Mouse (Mus musculus) neural tube, embryonic 14.5 days (tissue): ENCODE results near the gene Tcte1. TPM values are rescaled to one million over a fixed set of nuclear protein-coding genes. Genes with fewer than 3 reads are reported as not detected.
A peak's percentile ranks its signal among the peaks of the same experiment; 100 is the strongest.

Experiments
- ATAC-seq: fragments of 200-750 bp; cut with Nextera tagmentation; 2 replicates; pipeline ENCODE4 v1.8.0; 2017; ENCODE audit warnings: low read depth, mild to moderate bottlenecking, moderate TSS enrichment, moderate library complexity
- H3K27ac ChIP-seq: fragments of 300-500 bp; sonication (generic); 2 replicates; pipeline ENCODE4 v1.5.1; 2014; ENCODE audit warnings: low read depth, mild to moderate bottlenecking, control low read depth, low read length, moderate library complexity, mixed read lengths
- H3K27me3 ChIP-seq: fragments of 300-500 bp; sonication (generic); 2 replicates; pipeline ENCODE4 v1.6.1; 2014; ENCODE audit warnings: low read length; ENCODE audit not compliant: control insufficient read depth, insufficient read depth
- H3K36me3 ChIP-seq: fragments of 300-500 bp; sonication (generic); 2 replicates; pipeline ENCODE4 v1.6.1; 2014; ENCODE audit warnings: low read length, mixed read lengths; ENCODE audit not compliant: control insufficient read depth, insufficient read depth
- H3K4me1 ChIP-seq: fragments of 300-500 bp; sonication (generic); 2 replicates; pipeline ENCODE4 v1.6.1; 2014; ENCODE audit warnings: low read length; ENCODE audit not compliant: control insufficient read depth, insufficient read depth
- H3K4me2 ChIP-seq: fragments of 300-500 bp; sonication (generic); 2 replicates; pipeline ENCODE4 v1.6.1; 2014; ENCODE audit warnings: mild to moderate bottlenecking, low read depth, low read length, control low read depth
- H3K4me3 ChIP-seq: fragments of 300-500 bp; sonication (generic); 2 replicates; pipeline ENCODE4 v1.5.1; 2014; ENCODE audit warnings: low read depth, low read length, control low read depth, mixed read lengths
- H3K9ac ChIP-seq: fragments of 300-500 bp; sonication (generic); replicated peaks from 2 replicates; pipeline ENCODE4 v1.6.1; 2014; ENCODE audit warnings: low read depth, mild to moderate bottlenecking, control low read depth, low read length, mixed read lengths
- H3K9me3 ChIP-seq: fragments of 300-500 bp; sonication (generic); 2 replicates; pipeline ENCODE4 v1.6.1; 2016; ENCODE audit warnings: low read length; ENCODE audit not compliant: control insufficient read depth
- WGBS: fragments of 180-500 bp; shearing (Covaris S2); extraction: QIAGEN DNeasy Blood & Tissue Kit; methylation state at CpG from one replicate; pipeline ENCODE4 v1.1.7; 2014; 5-methylcytosine and 5-hydroxymethylcytosine counted together
- polyA plus RNA-seq: library from polyadenylated mRNA; unstranded; fragments of >200 nt; fragmentation: Nextera tagmentation; extraction: Ambion mirVana; gene quantifications from 2 replicates; pipeline ENCODE4 v1.2.1, GENCODE M21; 2014

The Tcte1 gene
- polyA plus RNA-seq, 1 experiment from 2014 or later = 4.2 TPM

DNA sequence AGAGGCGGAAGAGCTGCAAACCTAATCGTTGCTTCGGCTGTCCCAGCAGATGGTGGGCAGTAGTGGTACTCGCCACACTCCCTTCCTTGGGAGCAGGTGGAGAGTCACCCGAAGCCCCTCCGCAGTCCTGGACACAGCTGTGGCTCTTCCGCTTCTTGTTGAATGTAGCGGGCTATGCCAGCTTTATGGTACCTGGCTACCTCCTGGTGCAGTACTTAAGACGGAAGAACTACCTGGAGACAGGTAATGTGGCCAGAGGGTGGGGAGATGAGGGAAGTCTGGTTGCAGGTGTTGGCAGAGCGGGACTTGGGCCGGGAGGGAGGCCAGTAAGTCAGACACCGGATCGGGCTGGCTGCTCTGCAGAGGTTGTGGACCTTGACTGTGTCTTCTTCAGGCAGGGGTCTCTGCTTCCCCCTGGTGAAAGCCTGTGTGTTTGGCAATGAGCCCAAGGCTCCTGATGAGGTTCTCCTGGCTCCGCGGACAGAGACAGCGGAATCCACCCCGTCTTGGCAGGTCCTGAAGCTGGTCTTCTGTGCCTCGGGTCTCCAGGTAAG, 41.4 kb downstream of the Tcte1 start:
- peaks cover 8% of the 10 kb centered on the region for H3K4me1 ChIP-seq
- H3K9me3 ChIP-seq = no peaks in the 10 kb centered on the region
- H3K9ac ChIP-seq = peak overlapping the region; percentile 71
- ATAC-seq = peak; percentile 4; the same call in 1 of the 2 replicates
- 9% methylated on average over 18 of the region's 18 CpGs for WGBS
- H3K36me3 ChIP-seq = peaks cover 35% of the 10 kb centered on the region
- H3K27me3 ChIP-seq = no peaks in the 10 kb centered on the region
- H3K4me3 ChIP-seq = peak overlapping the region; percentile 69
- H3K27ac ChIP-seq = peak overlapping the region; percentile 80
- H3K4me2 ChIP-seq = peak overlapping the region; percentile 93

DNA sequence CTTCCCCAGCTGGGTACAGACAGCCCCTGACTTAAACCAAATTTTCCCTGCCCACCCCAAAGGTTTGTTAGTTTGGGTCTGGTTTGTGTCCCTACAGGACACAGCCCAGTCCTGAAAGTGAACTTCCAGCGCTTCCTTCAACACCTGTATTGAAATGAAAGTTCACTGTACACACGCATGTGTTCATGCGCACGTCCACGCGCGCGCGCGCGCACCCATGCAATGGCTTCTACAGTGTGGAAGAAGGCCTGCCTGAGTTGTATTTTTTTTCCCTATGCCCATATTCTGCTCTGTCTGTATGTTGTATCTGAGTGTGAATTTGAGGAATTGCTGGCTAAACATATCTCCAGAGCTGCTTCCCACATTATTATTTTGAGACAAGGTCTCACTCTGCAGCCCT, 41.9 kb downstream of the Tcte1 start:
- Histone ChIP-seq H3K27me3 (no peaks in the 10 kb centered on the region), H3K9me3 (no peaks in the 10 kb centered on the region), H3K36me3 (peaks cover 40% of the 10 kb centered on the region), H3K9ac (peak overlapping the region; percentile 71), H3K4me2 (peak overlapping the region; percentile 93), H3K27ac (no peak overlapping the region), H3K4me3 (peak overlapping the region; percentile 69; the same call in 1 of the 2 replicates), H3K4me1 (peaks cover 8% of the 10 kb centered on the region)
- no peak for ATAC-seq
- WGBS = 95% methylated on average over 11 of the region's 11 CpGs

DNA sequence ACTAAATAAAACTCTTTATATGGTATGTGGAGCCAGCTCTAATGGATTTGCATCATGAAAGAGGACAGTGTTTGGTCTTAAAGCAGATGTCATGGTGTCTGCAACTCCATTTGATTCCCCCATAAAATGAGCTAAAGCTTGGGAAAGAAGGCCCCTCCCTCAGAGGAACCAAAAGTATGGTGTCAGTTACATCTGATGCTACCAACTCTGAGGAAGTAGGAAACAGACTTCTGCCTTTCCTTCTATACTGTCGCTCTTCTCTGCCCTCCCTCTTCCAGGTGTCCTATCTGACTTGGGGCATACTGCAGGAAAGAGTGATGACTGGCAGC, 42.8 kb downstream of the Tcte1 start:
- H3K36me3 ChIP-seq = peaks cover 49% of the 10 kb centered on the region
- H3K4me3 ChIP-seq = no peak overlapping the region
- no peak for ATAC-seq
- WGBS = 92% methylated on average over 1 of the region's 1 CpGs
- H3K27ac ChIP-seq = no peak overlapping the region
- H3K4me2 ChIP-seq = no peak overlapping the region
- no peaks in the 10 kb centered on the region for H3K9me3 ChIP-seq
- no peaks in the 10 kb centered on the region for H3K27me3 ChIP-seq
- no peak overlapping the region for H3K9ac ChIP-seq
- peaks cover 8% of the 10 kb centered on the region for H3K4me1 ChIP-seq

DNA sequence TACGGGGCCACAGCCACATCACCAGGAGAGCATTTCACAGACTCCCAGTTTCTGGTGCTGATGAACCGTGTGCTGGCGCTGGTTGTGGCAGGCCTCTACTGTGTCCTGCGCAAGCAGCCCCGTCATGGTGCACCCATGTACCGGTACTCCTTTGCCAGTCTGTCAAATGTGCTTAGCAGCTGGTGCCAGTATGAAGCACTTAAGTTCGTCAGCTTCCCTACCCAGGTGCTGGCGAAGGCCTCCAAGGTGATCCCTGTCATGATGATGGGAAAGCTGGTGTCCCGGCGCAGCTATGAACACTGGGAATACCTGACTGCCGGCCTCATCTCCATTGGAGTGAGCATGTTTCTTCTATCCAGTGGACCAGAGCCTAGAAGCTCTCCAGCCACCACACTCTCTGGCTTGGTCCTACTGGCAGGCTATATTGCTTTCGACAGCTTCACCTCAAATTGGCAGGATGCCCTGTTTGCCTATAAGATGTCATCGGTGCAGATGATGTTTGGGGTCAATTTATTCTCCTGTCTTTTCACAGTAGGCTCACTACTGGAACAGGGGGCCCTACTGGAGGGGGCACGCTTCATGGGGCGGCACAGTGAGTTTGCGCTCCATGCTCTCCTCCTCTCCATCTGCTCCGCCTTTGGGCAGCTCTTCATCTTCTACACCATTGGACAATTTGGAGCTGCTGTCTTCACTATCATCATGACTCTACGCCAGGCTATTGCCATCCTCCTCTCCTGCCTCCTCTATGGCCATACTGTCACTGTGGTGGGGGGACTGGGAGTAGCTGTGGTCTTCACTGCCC, 43.3 kb downstream of the Tcte1 start:
- 66% methylated on average over 18 of the region's 18 CpGs for WGBS
- peaks cover 55% of the 10 kb centered on the region for H3K36me3 ChIP-seq
- no peak overlapping the region for H3K27ac ChIP-seq
- no peak overlapping the region; the same call in 1 of the 2 replicates for H3K9ac ChIP-seq
- ATAC-seq = no peak
- peaks cover 12% of the 10 kb centered on the region for H3K4me1 ChIP-seq
- H3K27me3 ChIP-seq = no peaks in the 10 kb centered on the region
- no peak overlapping the region for H3K4me3 ChIP-seq
- no peak overlapping the region for H3K4me2 ChIP-seq
- H3K9me3 ChIP-seq = no peaks in the 10 kb centered on the region

DNA sequence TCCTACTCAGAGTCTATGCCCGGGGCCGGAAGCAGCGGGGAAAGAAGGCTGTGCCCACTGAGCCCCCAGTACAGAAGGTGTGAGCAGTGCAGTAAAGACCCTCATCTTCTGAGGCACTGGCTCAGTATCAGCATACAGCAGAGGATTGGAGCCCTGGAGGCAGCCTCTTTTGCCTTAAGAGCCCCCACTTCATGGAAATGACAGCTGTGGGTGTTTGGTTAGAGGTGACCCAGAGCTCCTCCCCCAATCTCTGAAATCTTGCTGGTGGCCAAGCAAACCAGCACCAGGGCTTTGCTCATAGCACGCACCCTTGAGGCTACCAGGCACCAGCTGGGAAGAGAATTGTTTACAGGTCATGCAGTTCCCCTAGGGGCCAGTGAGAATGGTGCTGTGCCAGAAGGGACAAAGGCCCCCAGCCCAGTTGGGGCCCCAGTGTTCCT, 43.9 kb downstream of the Tcte1 start:
- Histone ChIP-seq H3K27me3 (no peaks in the 10 kb centered on the region), H3K27ac (no peak overlapping the region), H3K4me1 (peaks cover 17% of the 10 kb centered on the region), H3K36me3 (peaks cover 57% of the 10 kb centered on the region), H3K9ac (no peak overlapping the region; the same call in 1 of the 2 replicates), H3K9me3 (no peaks in the 10 kb centered on the region), H3K4me3 (no peak overlapping the region), H3K4me2 (no peak overlapping the region)
- WGBS = 21% methylated on average over 4 of the region's 4 CpGs
- ATAC-seq = no peak

DNA sequence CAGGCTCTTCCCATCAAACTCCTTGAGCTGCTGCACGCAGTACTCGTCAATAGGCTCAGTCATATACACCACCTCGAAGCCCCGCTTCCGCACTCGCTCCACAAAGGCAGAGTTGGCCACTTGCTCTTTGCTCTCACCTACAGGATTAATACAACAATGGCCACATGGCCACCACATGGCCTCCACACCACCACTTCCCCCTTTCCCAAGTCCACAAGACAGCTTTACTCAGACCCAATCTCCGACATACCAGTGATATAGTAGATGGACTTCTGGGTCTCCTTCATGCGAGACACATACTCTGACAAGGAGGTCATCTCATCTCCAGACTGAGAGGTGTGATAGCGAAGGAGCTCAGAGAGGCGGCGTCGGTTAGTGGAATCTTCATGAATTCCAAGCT, 45.8 kb downstream of the Tcte1 start:
- Histone ChIP-seq H3K9me3 (no peaks in the 10 kb centered on the region), H3K4me3 (no peak overlapping the region), H3K27ac (no peak overlapping the region), H3K4me2 (no peak overlapping the region), H3K36me3 (peaks cover 57% of the 10 kb centered on the region), H3K27me3 (no peaks in the 10 kb centered on the region), H3K4me1 (peaks cover 17% of the 10 kb centered on the region), H3K9ac (no peak overlapping the region)
- no peak for ATAC-seq
- WGBS = 87% methylated on average over 12 of the region's 12 CpGs

DNA sequence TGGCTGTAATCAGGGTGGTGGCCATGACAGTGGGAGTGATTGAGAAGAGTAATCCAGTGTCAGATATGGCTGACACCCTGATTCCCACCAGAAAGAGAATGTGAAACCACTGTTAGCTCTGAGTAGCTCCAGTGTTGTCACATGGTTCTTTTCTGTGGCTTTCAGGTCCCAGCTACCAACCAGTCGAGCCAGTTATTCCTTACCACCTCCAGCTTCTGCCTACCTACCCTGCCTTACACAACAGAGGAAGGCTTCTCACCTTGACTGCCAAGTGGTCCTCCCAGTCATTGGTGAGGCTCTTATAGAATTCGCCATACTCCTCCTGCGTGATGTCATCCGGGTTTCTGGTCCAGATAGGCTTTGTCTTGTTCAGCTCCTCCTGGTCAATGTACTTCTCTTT, 46.8 kb downstream of the Tcte1 start:
- no peak for ATAC-seq
- no peak overlapping the region for H3K4me3 ChIP-seq
- H3K36me3 ChIP-seq = peaks cover 57% of the 10 kb centered on the region
- 83% methylated on average over 4 of the region's 4 CpGs for WGBS
- H3K9ac ChIP-seq = no peak overlapping the region
- no peaks in the 10 kb centered on the region for H3K27me3 ChIP-seq
- H3K4me1 ChIP-seq = peaks cover 21% of the 10 kb centered on the region
- H3K9me3 ChIP-seq = no peaks in the 10 kb centered on the region
- no peak overlapping the region for H3K27ac ChIP-seq
- H3K4me2 ChIP-seq = no peak overlapping the region

DNA sequence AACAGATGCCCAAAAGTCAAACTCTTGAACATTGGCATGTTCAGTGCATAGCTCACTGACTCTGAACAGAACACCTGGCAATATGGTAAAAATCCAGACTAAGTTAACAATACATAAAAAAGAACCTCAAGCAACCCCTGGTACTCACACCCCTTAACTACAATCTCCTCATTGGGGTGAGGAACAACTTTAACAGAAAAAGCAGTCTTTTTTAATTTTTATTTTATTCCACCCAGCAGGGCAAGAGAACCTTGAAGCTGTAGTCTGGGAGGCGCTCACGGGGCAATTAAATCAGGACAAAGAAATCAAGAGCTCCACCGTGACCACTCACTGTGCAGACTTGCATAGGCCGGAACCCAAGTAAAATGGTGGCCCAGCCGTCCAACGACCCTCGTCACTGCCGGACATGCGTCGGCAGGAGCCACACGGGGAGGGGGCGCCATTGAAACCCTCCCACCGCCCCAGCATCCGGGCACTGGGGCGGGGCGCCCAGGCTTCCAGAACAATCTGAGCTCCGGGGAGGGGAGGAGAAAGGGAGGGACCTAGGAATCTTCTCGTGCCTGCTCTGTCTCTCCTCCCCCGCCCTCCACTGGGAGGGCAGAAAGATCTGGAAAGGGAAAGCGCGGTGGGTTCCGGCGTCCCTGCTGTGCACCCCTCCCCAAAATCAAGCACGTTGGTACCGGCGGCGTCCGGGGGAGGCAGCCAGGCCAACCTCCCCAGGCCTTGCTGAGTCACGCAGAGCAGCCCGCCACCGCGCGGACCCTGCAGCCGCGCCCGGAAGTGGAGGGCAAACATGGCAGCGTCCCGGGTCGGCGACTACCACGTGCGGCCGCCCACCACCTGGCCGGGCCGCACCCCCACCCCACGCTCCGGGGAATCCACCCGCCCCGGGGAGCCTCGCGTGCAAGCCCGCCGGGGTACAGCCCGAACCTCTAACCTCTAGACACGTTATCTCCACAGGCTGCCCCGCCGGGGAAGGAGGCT, 49.2 kb downstream of the Tcte1 start:
- Histone ChIP-seq H3K4me3 (peak overlapping the region; percentile 100), H3K27me3 (no peaks in the 10 kb centered on the region), H3K4me1 (peaks cover 20% of the 10 kb centered on the region), H3K27ac (peak overlapping the region; percentile 99), H3K9ac (peak overlapping the region; percentile 98), H3K9me3 (no peaks in the 10 kb centered on the region), H3K4me2 (peak overlapping the region; percentile 92), H3K36me3 (peaks cover 43% of the 10 kb centered on the region)
- peak; percentile 48 for ATAC-seq
- under 1% methylated on average over 55 of the region's 57 CpGs for WGBS
